Mouse (Mus musculus) inflammation-experienced regulatory T-cells, adult 6 months (primary cell): Measurements from ENCODE around the gene Kat2a. TPM values are rescaled to one million over a fixed set of nuclear protein-coding genes. Genes with fewer than 3 reads are reported as not detected.
"Not testable (repeated sequence)": the region's sequence is repeated elsewhere in the genome, so short reads cannot be mapped to it uniquely, and the experiment has no call there.

Experiments used
- ATAC-seq: one replicate; pipeline ENCODE4 v1.8.0; 2017
- polyA plus RNA-seq, 3 experiments: library from polyadenylated mRNA; unstranded; fragments of 100-300 nt; shearing (Covaris generic); gene quantifications; one replicate each; pipeline ENCODE4 v1.2.1; 2017

Gene Kat2a
- polyA plus RNA-seq, 3 experiments from 2014 or later, result 7.0 to 12.4 (median 12.4) TPM

DNA sequence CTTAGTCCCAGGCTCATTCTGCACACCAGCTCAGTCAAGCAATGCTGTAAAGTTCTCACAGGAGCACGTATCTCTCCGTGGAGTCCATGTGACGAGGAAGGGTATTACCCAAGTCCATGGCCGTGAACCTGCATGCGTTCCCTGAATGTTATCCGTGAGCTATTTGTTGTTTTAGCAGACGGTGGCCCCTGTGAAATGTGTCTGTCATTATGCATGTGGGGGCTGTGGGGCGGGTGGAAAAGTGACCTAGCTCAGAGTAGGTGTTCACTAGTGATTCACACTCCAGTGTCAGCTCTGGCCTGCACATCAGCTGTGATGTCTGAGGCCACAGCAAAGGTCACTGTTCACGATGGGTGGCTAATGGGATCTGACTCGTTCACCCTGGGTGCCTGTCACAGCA, 52.5 kb downstream of the Kat2a start:
- ATAC-seq, result no peak

DNA sequence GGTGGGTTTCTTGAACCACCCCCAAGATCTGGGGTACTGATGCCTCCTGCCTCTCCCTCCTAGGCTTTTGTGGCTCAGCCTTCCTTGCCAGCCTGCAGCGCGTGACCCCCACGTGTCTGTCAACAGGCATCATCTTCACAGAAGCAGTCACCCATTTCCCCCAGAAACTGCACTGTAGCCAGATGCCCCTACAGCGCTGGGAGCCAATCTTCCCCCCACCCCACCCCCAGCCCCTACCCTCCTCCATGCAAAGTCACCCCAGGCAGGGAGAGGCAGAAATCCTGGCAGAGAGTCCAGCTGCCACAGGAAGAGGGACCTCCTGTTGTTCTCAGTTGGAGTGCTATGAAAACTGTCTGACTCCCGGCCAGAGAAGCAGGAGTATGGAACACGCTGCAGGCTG, 55.8 kb downstream of the Kat2a start:
- no peak for ATAC-seq

DNA sequence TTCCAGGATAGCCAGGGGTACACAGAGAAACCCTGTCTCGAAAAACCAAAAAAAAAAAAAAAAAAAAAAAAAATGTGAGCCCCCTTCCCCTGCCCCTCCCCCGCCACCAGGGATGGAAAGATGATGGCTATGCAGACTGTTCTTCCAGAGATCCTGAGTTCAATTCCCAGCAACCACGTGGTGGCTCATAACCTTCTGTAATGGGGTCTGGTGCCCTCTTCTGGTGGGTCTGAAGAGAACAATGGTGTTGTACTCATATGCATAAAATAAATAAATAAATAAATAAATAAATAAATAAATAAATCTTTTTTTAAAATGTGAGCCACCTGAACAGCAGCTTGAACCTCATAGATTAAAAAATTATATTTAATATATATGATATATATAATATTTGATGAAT, 56.7 kb downstream of the Kat2a start:
- ATAC-seq, result not testable (repeated sequence)

Other genes starting within 250 kb of the Kat2a start
- 1 to 10 TPM; 2.2 to 2.4 (median 2.3) TPM for gene Klhl11, start 239.7 kb downstream of the Kat2a start, polyA plus RNA-seq
- 10 to 100 TPM; 72.3 to 78.0 (median 76.2) TPM for gene Acly, start 184.5 kb downstream of the Kat2a start, polyA plus RNA-seq
- gene Ttc25, start 166.9 kb downstream of the Kat2a start, polyA plus RNA-seq, result under 1 TPM in 2 of 3 experiments, not detected in 1; 0.15 to 0.21 TPM
- gene Cnp, start 137.6 kb downstream of the Kat2a start, polyA plus RNA-seq, result 100 to 1,000 TPM; 159 to 192 (median 165) TPM
- gene Nkiras2, start 93.2 kb downstream of the Kat2a start, polyA plus RNA-seq, result 10 to 100 TPM; 24.1 to 32.6 (median 27.2) TPM
- gene Dnajc7, start 92.3 kb downstream of the Kat2a start, polyA plus RNA-seq, result 100 to 1,000 TPM; 283 to 389 (median 360) TPM
- gene Zfp385c, start 20.0 kb downstream of the Kat2a start, polyA plus RNA-seq, result not detected
- 10 to 100 TPM; 27.4 to 48.6 (median 29.4) TPM for gene Dhx58, start 8.2 kb downstream of the Kat2a start, polyA plus RNA-seq
- gene Hspb9, start 1.4 kb upstream of the Kat2a start, polyA plus RNA-seq, result 1 to 10 TPM in 1 of 3 experiments, not detected in 2; 1.1 TPM
- 10 to 100 TPM; 24.7 to 54.7 (median 48.7) TPM for gene Rab5c, start 25.8 kb upstream of the Kat2a start, polyA plus RNA-seq
- gene Kcnh4, start 47.5 kb upstream of the Kat2a start, polyA plus RNA-seq, result under 1 TPM in 1 of 3 experiments, not detected in 2; 0.47 TPM
- gene Hcrt, start 50.5 kb upstream of the Kat2a start, polyA plus RNA-seq, result not detected
- 1 to 10 TPM; 1.7 to 2.6 (median 2.1) TPM for gene Ghdc, start 58.5 kb upstream of the Kat2a start, polyA plus RNA-seq
- 10 to 100 TPM; 25.2 to 40.4 (median 33.7) TPM for gene Stat5b, start 138.3 kb upstream of the Kat2a start, polyA plus RNA-seq
- gene Stat5a, start 146.9 kb upstream of the Kat2a start, polyA plus RNA-seq, result 10 to 100 TPM; 31.2 to 34.1 (median 31.3) TPM
- 100 to 1,000 TPM in 1 of 3 experiments, 10 to 100 TPM in 2; 79.3 to 111 (median 99.2) TPM for gene Stat3, start 227.1 kb upstream of the Kat2a start, polyA plus RNA-seq